Comparison of ENCODE assay signal across 20 mouse cellular contexts in the genomic region with DNA sequence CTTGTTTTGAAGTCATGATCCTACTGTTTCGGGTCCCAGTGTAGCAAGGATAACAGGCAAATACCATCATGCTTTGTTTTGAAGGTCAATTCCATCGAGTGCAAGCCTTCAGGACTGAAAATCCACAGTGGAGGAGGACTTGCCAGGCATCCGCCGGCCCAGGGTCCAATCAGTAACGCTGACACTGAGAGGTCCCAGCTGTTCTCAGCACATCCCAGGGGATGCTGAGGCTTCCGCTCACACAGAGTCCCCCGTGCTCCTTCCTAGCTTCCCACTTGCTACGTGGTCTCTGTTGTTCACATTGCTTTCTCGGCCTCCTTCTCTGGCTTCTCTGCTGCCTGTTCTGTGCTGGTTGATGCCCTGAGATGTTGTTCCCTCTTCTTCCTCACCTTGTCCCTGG. TPM values are rescaled to one million over a fixed set of nuclear protein-coding genes. Genes with fewer than 3 reads are reported as not detected.
A peak's percentile ranks its signal among the peaks of the same experiment; 100 is the strongest.
DNase-seq lines count a peak whose midpoint lies in the region; ATAC-seq and TF ChIP-seq lines count a peak whose summit lies in the region.
"Had no signal": no experiment of that assay in that cellular context is flagged by ENCODE, and none has a peak within 500 bp of the region (broad histone marks: within the 10 kb centered on the region; RNA-seq: fewer than 3 reads in every experiment).

No protein-coding gene starts in this region.

- no peaks in the 10 kb centered on the region for H3K36me3 ChIP-seq in kidney, adult 2 months (ENCODE audit: control insufficient read depth, insufficient read depth, low read length)
- no peaks in the 10 kb centered on the region for H3K36me3 ChIP-seq in kidney, embryonic 15.5 days
- H3K36me3 ChIP-seq in midbrain, embryonic 13.5 days: peaks cover 28% of the 10 kb centered on the region
- peaks cover 19% of the 10 kb centered on the region for H3K36me3 ChIP-seq in midbrain, embryonic 14.5 days (ENCODE audit: control insufficient read depth, insufficient read depth, low read length)
- no peaks in the 10 kb centered on the region for H3K36me3 ChIP-seq in kidney, embryonic 16.5 days (ENCODE audit: insufficient read depth, low read length)
- H3K36me3 ChIP-seq: embryonic facial prominence, embryonic 15.5 days; heart, embryonic 15.5 days; liver, embryonic 15.5 days had no signal

- no peak overlapping the region for H3K4me2 ChIP-seq in kidney, embryonic 15.5 days
- H3K4me2 ChIP-seq in midbrain, embryonic 13.5 days (replicated peaks): no peak overlapping the region
- H3K4me2 ChIP-seq in midbrain, embryonic 14.5 days (ENCODE audit: low read length): no peak overlapping the region
- H3K4me2 ChIP-seq in kidney, embryonic 16.5 days (replicated peaks; ENCODE audit: low read depth, low read length): no peak overlapping the region
- H3K4me2 ChIP-seq: embryonic facial prominence, embryonic 15.5 days; heart, embryonic 15.5 days; liver, embryonic 15.5 days had no signal

- H3K9ac ChIP-seq in kidney, embryonic 15.5 days: no peak overlapping the region
- H3K9ac ChIP-seq in midbrain, embryonic 13.5 days (replicated peaks): peak overlapping the region; percentile 26
- H3K9ac ChIP-seq in midbrain, embryonic 14.5 days (replicated peaks; ENCODE audit: low read length): no peak overlapping the region
- H3K9ac ChIP-seq in kidney, embryonic 16.5 days (replicated peaks; ENCODE audit: low read length): no peak overlapping the region
- H3K9ac ChIP-seq: embryonic facial prominence, embryonic 15.5 days; heart, embryonic 15.5 days; liver, embryonic 15.5 days had no signal

- no peaks in the 10 kb centered on the region for H3K9me3 ChIP-seq in kidney, embryonic 15.5 days (replicated peaks)
- H3K9me3 ChIP-seq in midbrain, embryonic 13.5 days: no peaks in the 10 kb centered on the region
- no peaks in the 10 kb centered on the region for H3K9me3 ChIP-seq in midbrain, embryonic 14.5 days (ENCODE audit: control insufficient read depth, low read length)
- H3K9me3 ChIP-seq in kidney, embryonic 16.5 days (ENCODE audit: low read length): no peaks in the 10 kb centered on the region
- H3K9me3 ChIP-seq: embryonic facial prominence, embryonic 15.5 days; forebrain, embryonic 10.5 days; heart, embryonic 15.5 days; liver, embryonic 15.5 days had no signal

- no peak overlapping the region for H3K4me3 ChIP-seq in kidney, adult 2 months (ENCODE audit: insufficient read depth, low read depth, low read length)
- no peak overlapping the region for H3K4me3 ChIP-seq in kidney, embryonic 15.5 days (replicated peaks)
- H3K4me3 ChIP-seq in midbrain, embryonic 13.5 days (replicated peaks): no peak overlapping the region
- H3K4me3 ChIP-seq in midbrain, embryonic 14.5 days (replicated peaks; ENCODE audit: low read depth, low read length): no peak overlapping the region
- no peak overlapping the region for H3K4me3 ChIP-seq in kidney, embryonic 16.5 days (ENCODE audit: low read length)
- H3K4me3 ChIP-seq: embryonic facial prominence, embryonic 15.5 days; forebrain, embryonic 10.5 days; heart, embryonic 15.5 days; liver, embryonic 15.5 days had no signal

- H3K27me3 ChIP-seq in kidney, adult 2 months (replicated peaks; ENCODE audit: control insufficient read depth, insufficient read depth, low read length): no peaks in the 10 kb centered on the region
- H3K27me3 ChIP-seq in kidney, embryonic 15.5 days: no peaks in the 10 kb centered on the region
- H3K27me3 ChIP-seq in midbrain, embryonic 13.5 days: no peaks in the 10 kb centered on the region
- H3K27me3 ChIP-seq in midbrain, embryonic 14.5 days (ENCODE audit: control insufficient read depth, insufficient read depth, low read length): no peaks in the 10 kb centered on the region
- no peaks in the 10 kb centered on the region for H3K27me3 ChIP-seq in kidney, embryonic 16.5 days (ENCODE audit: insufficient read depth, low read length)
- H3K27me3 ChIP-seq: embryonic facial prominence, embryonic 15.5 days; heart, embryonic 15.5 days; liver, embryonic 15.5 days; Patski had no signal

- H3K27ac ChIP-seq in kidney, adult 2 months (ENCODE audit: insufficient read depth, low read depth, low read length): no peak overlapping the region
- H3K27ac ChIP-seq in kidney, embryonic 15.5 days: no peak overlapping the region
- no peak overlapping the region for H3K27ac ChIP-seq in midbrain, embryonic 13.5 days
- no peak overlapping the region for H3K27ac ChIP-seq in midbrain, embryonic 14.5 days (replicated peaks; ENCODE audit: low read depth, low read length)
- H3K27ac ChIP-seq in kidney, embryonic 16.5 days (ENCODE audit: low read length): no peak overlapping the region
- H3K27ac ChIP-seq: embryonic facial prominence, embryonic 15.5 days; forebrain, embryonic 10.5 days; heart, embryonic 15.5 days; hindbrain, postnatal 0 days; liver, embryonic 15.5 days had no signal

- TF ChIP-seq CTCF in kidney, adult 2 months (conservative IDR thresholded peaks at IDR 0.05; ENCODE audit: insufficient read depth, insufficient read length, low read depth, low read length): no peak

- no peak for TF ChIP-seq POLR2A in kidney, adult 2 months (IDR thresholded peaks at IDR 0.05; ENCODE audit: low read depth, low read length)

- no peak for ATAC-seq in kidney, embryonic 15.5 days (replicated peaks; ENCODE audit: low FRiP score)
- ATAC-seq in midbrain, embryonic 13.5 days: no peak
- ATAC-seq in midbrain, embryonic 14.5 days (ENCODE audit: low FRiP score, low TSS enrichment): no peak
- ATAC-seq in kidney, embryonic 16.5 days (ENCODE audit: low FRiP score, low TSS enrichment): peak; percentile 78; the same call in 1 of the 2 replicates
- ATAC-seq: activated CD4-positive, CD25-positive, alpha-beta regulatory T cell, adult 4 months; hindbrain, postnatal 0 days; midbrain, embryonic 16.5 days; Patski had no signal

- peak; percentile 7 for DNase-seq in kidney, adult 2 months
- DNase-seq in midbrain, embryonic 14.5 days: no peak
- no peak for DNase-seq in gastrocnemius, postnatal 4 days (ENCODE audit: low spot score in 2 of 2)
- no peak for DNase-seq in left cerebral cortex, adult 11 months (ENCODE audit: low spot score)
- DNase-seq: adrenal gland, postnatal 14 days; cerebellum, adult 9-10 months; gastrocnemius, postnatal 10 days; layer of hippocampus, adult 9-11 months; thymus, postnatal 4 days had no signal

- H3K4me1 ChIP-seq in kidney, adult 2 months (ENCODE audit: control insufficient read depth, insufficient read depth, low read length): no peaks in the 10 kb centered on the region
- H3K4me1 ChIP-seq in kidney, embryonic 15.5 days: no peaks in the 10 kb centered on the region
- H3K4me1 ChIP-seq in midbrain, embryonic 13.5 days (replicated peaks): peaks cover 11% of the 10 kb centered on the region
- peaks cover 10% of the 10 kb centered on the region for H3K4me1 ChIP-seq in midbrain, embryonic 14.5 days (ENCODE audit: control insufficient read depth, insufficient read depth, low read length)
- H3K4me1 ChIP-seq in kidney, embryonic 16.5 days (ENCODE audit: insufficient read depth, low read length): no peaks in the 10 kb centered on the region
- H3K4me1 ChIP-seq: embryonic facial prominence, embryonic 15.5 days; heart, embryonic 15.5 days; liver, embryonic 15.5 days had no signal

- 45% methylated on average over 9 of the region's 9 CpGs for WGBS in kidney, adult 2 months
- WGBS in kidney, embryonic 15.5 days: 42% methylated on average over 9 of the region's 9 CpGs
- 79% methylated on average over 9 of the region's 9 CpGs for WGBS in midbrain, embryonic 13.5 days
- 76% methylated on average over 9 of the region's 9 CpGs for WGBS in midbrain, embryonic 14.5 days
- WGBS in kidney, embryonic 16.5 days: 43% methylated on average over 9 of the region's 9 CpGs

RNA-seq across cellular contexts. Expression of a gene that starts 11.0 kb away (rescaled TPM):
- 0.09 and 0.12 TPM in 2 replicates for polyA plus RNA-seq in kidney, adult 2 months (2012; rRNA removed)
- polyA plus RNA-seq in kidney, embryonic 15.5 days (2015; fragmentation: Nextera tagmentation; extraction: Ambion mirVana): 0.64 and 1.00 TPM in 2 replicates
- 55.0 and 55.5 TPM in 2 replicates for polyA plus RNA-seq in midbrain, embryonic 13.5 days (2015; fragmentation: Nextera tagmentation; extraction: Ambion mirVana)
- polyA plus RNA-seq in midbrain, embryonic 14.5 days (2014; fragmentation: Nextera tagmentation; extraction: Ambion mirVana): 21.7 and 31.3 TPM in 2 replicates
- 0.60 and 0.94 TPM in 2 replicates for polyA plus RNA-seq in kidney, embryonic 16.5 days (2015; fragmentation: Nextera tagmentation; extraction: Ambion mirVana)
- 1 to 10 TPM in 1 of 2 experiments, under 1 TPM in 1; 0.91 to 1.0 TPM for total RNA-seq in gastrocnemius, postnatal 4 days (2021)

RNA-seq across cellular contexts. Expression of a gene that starts 53.5 kb away (rescaled TPM):
- 43.6 and 56.9 TPM in 2 replicates for polyA plus RNA-seq in kidney, adult 2 months (2012; rRNA removed)
- 36.2 and 39.4 TPM in 2 replicates for polyA plus RNA-seq in kidney, embryonic 15.5 days (2015; fragmentation: Nextera tagmentation; extraction: Ambion mirVana)
- 40.4 and 45.0 TPM in 2 replicates for polyA plus RNA-seq in midbrain, embryonic 13.5 days (2015; fragmentation: Nextera tagmentation; extraction: Ambion mirVana)
- 38.6 and 40.4 TPM in 2 replicates for polyA plus RNA-seq in midbrain, embryonic 14.5 days (2014; fragmentation: Nextera tagmentation; extraction: Ambion mirVana)
- polyA plus RNA-seq in kidney, embryonic 16.5 days (2015; fragmentation: Nextera tagmentation; extraction: Ambion mirVana): 35.5 and 37.0 TPM in 2 replicates
- total RNA-seq in gastrocnemius, postnatal 4 days (2021): 10 to 100 TPM; 15.5 to 16.9 TPM

Comparison
In these comparisons a context has a peak if more than half of its experiments do, and no peak if none do; other contexts are left out.
1. RNA of a gene that starts 11.0 kb away (polyA plus RNA-seq): 55.0 to 55.5 TPM in midbrain, embryonic 13.5 days and 21.7 to 31.3 TPM in midbrain, embryonic 14.5 days; 0.64 to 1.00 TPM in kidney, embryonic 15.5 days, 0.60 to 0.94 TPM in kidney, embryonic 16.5 days and 0.09 to 0.12 TPM in kidney, adult 2 months; every median in the first group is over 10 times any median in the second.